Mouse (Mus musculus) kidney, adult 2 months (tissue): ENCODE data around the gene Retreg3. TPM values are rescaled to one million over a fixed set of nuclear protein-coding genes. Genes with fewer than 3 reads are reported as not detected.

Experiments
- DNase-seq: peaks from one replicate; pipeline ENCODE4 v3.0.0; 2021
- H3K27ac ChIP-seq: fragments of 200-500 bp; 2 replicates; pipeline ENCODE4 v1.5.1; 2012; ENCODE audit warnings: low read depth, low read length, control low read depth, inconsistent platforms; ENCODE audit not compliant: insufficient read depth
- H3K27me3 ChIP-seq: fragments of 200-500 bp; replicated peaks from 2 replicates; pipeline ENCODE4 v1.6.1; 2012; ENCODE audit warnings: mild to moderate bottlenecking, moderate library complexity, low read length, inconsistent platforms; ENCODE audit not compliant: control insufficient read depth, insufficient read depth
- H3K36me3 ChIP-seq: fragments of 200-500 bp; 2 replicates; pipeline ENCODE4 v1.6.1; 2012; ENCODE audit warnings: mild to moderate bottlenecking, moderate library complexity, low read length, inconsistent platforms; ENCODE audit not compliant: control insufficient read depth, insufficient read depth
- H3K4me1 ChIP-seq: fragments of 200-500 bp; 2 replicates; pipeline ENCODE4 v1.6.1; 2011; ENCODE audit warnings: low read length; ENCODE audit not compliant: control insufficient read depth, insufficient read depth
- H3K4me3 ChIP-seq: fragments of 200-500 bp; 2 replicates; pipeline ENCODE4 v1.5.1; 2011; ENCODE audit warnings: mild to moderate bottlenecking, low read depth, low read length, control low read depth; ENCODE audit not compliant: insufficient read depth
- CTCF ChIP-seq: fragments of 200-500 bp; conservative IDR thresholded peaks from 2 replicates; pipeline ENCODE4 v1.5.1; 2011; ENCODE audit warnings: low read depth, mild to moderate bottlenecking, control low read depth, low read length, moderate library complexity, mixed read lengths; ENCODE audit not compliant: insufficient read depth, insufficient read length
- POLR2A ChIP-seq: fragments of 200-500 bp; IDR thresholded peaks from one replicate; pipeline ENCODE4 v1.6.1; 2011; ENCODE audit warnings: low read depth, low read length, control low read depth
- WGBS: fragments of 180-500 bp; shearing (Covaris S2); methylation state at CpG from one replicate; pipeline ENCODE4 v1.1.7; 2018; 5-methylcytosine and 5-hydroxymethylcytosine counted together
- polyA plus RNA-seq: library from polyadenylated mRNA; depleted of rRNA; stranded (reverse); fragments of >200 nt; gene quantifications from 2 replicates; pipeline ENCODE4 v1.2.3, GENCODE M21; 2012

The Retreg3 gene
- polyA plus RNA-seq, 1 experiment = 60.0 TPM

GRCm38 (mm10) chr11:101058726-101059125 lies 61.0 kb downstream of the Retreg3 start:
- H3K27ac ChIP-seq = peak overlapping the region; percentile 35
- 53% methylated on average over 5 of the region's 5 CpGs for WGBS
- no peak overlapping the region for H3K4me3 ChIP-seq
- no peaks in the 10 kb centered on the region for H3K27me3 ChIP-seq
- no peak for TF ChIP-seq POLR2A
- TF ChIP-seq CTCF = no peak
- DNase-seq = peak; percentile 54
- no peaks in the 10 kb centered on the region for H3K36me3 ChIP-seq
- peaks cover 1% of the 10 kb centered on the region; the same call in 1 of the 2 replicates for H3K4me1 ChIP-seq

- peak; percentile 84 for DNase-seq
- 37% methylated on average over 5 of the region's 5 CpGs for WGBS
- no peaks in the 10 kb centered on the region for H3K27me3 ChIP-seq
- H3K4me3 ChIP-seq = no peak overlapping the region
- no peak overlapping the region for H3K27ac ChIP-seq
- TF ChIP-seq POLR2A = no peak
- TF ChIP-seq CTCF = peak; percentile 76
- H3K36me3 ChIP-seq = no peaks in the 10 kb centered on the region
- H3K4me1 ChIP-seq = no peaks in the 10 kb centered on the region; the same call in 1 of the 2 replicates
These were observed 61.8 kb downstream of the Retreg3 start for GRCm38 (mm10) chr11:101057860-101058259.

- H3K4me3 ChIP-seq = no peak overlapping the region
- DNase-seq = no peak
- 61% methylated on average over 8 of the region's 8 CpGs for WGBS
- no peaks in the 10 kb centered on the region for H3K4me1 ChIP-seq
- H3K27me3 ChIP-seq = no peaks in the 10 kb centered on the region
- H3K27ac ChIP-seq = no peak overlapping the region
- no peak for TF ChIP-seq CTCF
- TF ChIP-seq POLR2A = no peak
- H3K36me3 ChIP-seq = no peaks in the 10 kb centered on the region
These were observed 62.8 kb downstream of the Retreg3 start for GRCm38 (mm10) chr11:101056885-101057284.

GRCm38 (mm10) chr11:101055418-101055817 lies 64.3 kb downstream of the Retreg3 start:
- Histone ChIP-seq H3K36me3 (no peaks in the 10 kb centered on the region), H3K27ac (no peak overlapping the region), H3K4me3 (no peak overlapping the region), H3K27me3 (no peaks in the 10 kb centered on the region), H3K4me1 (no peaks in the 10 kb centered on the region)
- no peak for TF ChIP-seq CTCF
- no peak for TF ChIP-seq POLR2A
- 81% methylated on average over 14 of the region's 14 CpGs for WGBS
- no peak for DNase-seq

GRCm38 (mm10) chr11:101053974-101054373 lies 65.7 kb downstream of the Retreg3 start:
- Histone ChIP-seq H3K27ac (no peak overlapping the region), H3K36me3 (peaks cover 1% of the 10 kb centered on the region; the same call in 1 of the 2 replicates), H3K27me3 (no peaks in the 10 kb centered on the region), H3K4me1 (no peaks in the 10 kb centered on the region), H3K4me3 (no peak overlapping the region)
- no peak for DNase-seq
- no peak for TF ChIP-seq POLR2A
- peak; percentile 40 for TF ChIP-seq CTCF
- WGBS = 100% methylated on average over 1 of the region's 1 CpGs

- no peak for DNase-seq
- no peaks in the 10 kb centered on the region for H3K4me1 ChIP-seq
- H3K27me3 ChIP-seq = no peaks in the 10 kb centered on the region
- 84% methylated on average over 10 of the region's 10 CpGs for WGBS
- H3K36me3 ChIP-seq = peaks cover 1% of the 10 kb centered on the region; the same call in 1 of the 2 replicates
- H3K27ac ChIP-seq = no peak overlapping the region
- H3K4me3 ChIP-seq = no peak overlapping the region
- TF ChIP-seq CTCF (no peak), POLR2A (no peak)
These were observed 66.8 kb downstream of the Retreg3 start for GRCm38 (mm10) chr11:101052751-101053473.

- TF ChIP-seq CTCF (no peak), POLR2A (no peak)
- no peak for DNase-seq
- Histone ChIP-seq H3K4me3 (no peak overlapping the region), H3K27ac (no peak overlapping the region), H3K36me3 (peaks cover 3% of the 10 kb centered on the region), H3K27me3 (no peaks in the 10 kb centered on the region), H3K4me1 (no peaks in the 10 kb centered on the region)
- 84% methylated on average over 8 of the region's 8 CpGs for WGBS
These were observed 68.1 kb downstream of the Retreg3 start for GRCm38 (mm10) chr11:101051617-101052016.
